Mouse (Mus musculus) erythroblast, embryonic 14.5 days (primary cell): ENCODE results near the gene Klhl12.

ENCODE experiments used
- GATA1 ChIP-seq: IDR thresholded peaks from 2 replicates; pipeline ENCODE4 v1.6.1; 2012; ENCODE audit warnings: low read length, inconsistent platforms, mixed read lengths
- TAL1 ChIP-seq: IDR thresholded peaks from 3 replicates; pipeline ENCODE4 v1.6.1; 2012; ENCODE audit warnings: low read length, inconsistent platforms, mixed read lengths

- TF ChIP-seq GATA1 (no peak), TAL1 (no peak)
Observed at GRCm38 (mm10) chr1:134500916-134501315, 45.6 kb downstream of the Klhl12 start.
